Mouse (Mus musculus) midbrain, embryonic 12.5 days (tissue): ENCODE measurements around the gene 4833439L19Rik. TPM values are rescaled to one million over a fixed set of nuclear protein-coding genes. Genes with fewer than 3 reads are reported as not detected.
A peak's percentile ranks its signal among the peaks of the same experiment; 100 is the strongest.

Experiments
- ATAC-seq: fragments of 200-750 bp; cut with Nextera tagmentation; 2 replicates; pipeline ENCODE4 v1.8.0; 2017; ENCODE audit warnings: low read depth, moderate TSS enrichment, moderate library complexity; ENCODE audit not compliant: low FRiP score
- H3K27ac ChIP-seq: fragments of 300-500 bp; sonication (generic); replicated peaks from 2 replicates; pipeline ENCODE4 v1.5.1; 2016; ENCODE audit warnings: mild to moderate bottlenecking
- H3K27me3 ChIP-seq: fragments of 300-500 bp; sonication (generic); 2 replicates; pipeline ENCODE4 v1.6.1; 2016; ENCODE audit warnings: mild to moderate bottlenecking
- H3K36me3 ChIP-seq: fragments of 300-500 bp; sonication (generic); 2 replicates; pipeline ENCODE4 v1.6.1; 2016
- H3K4me1 ChIP-seq: fragments of 300-500 bp; sonication (generic); 2 replicates; pipeline ENCODE4 v1.6.1; 2016
- H3K4me2 ChIP-seq: fragments of 300-500 bp; sonication (generic); replicated peaks from 2 replicates; pipeline ENCODE4 v1.6.1; 2016; ENCODE audit warnings: mild to moderate bottlenecking, moderate library complexity
- H3K4me3 ChIP-seq: fragments of 300-500 bp; sonication (generic); 2 replicates; pipeline ENCODE4 v1.5.1; 2016; ENCODE audit warnings: mild to moderate bottlenecking
- H3K9ac ChIP-seq: fragments of 300-500 bp; sonication (generic); replicated peaks from 2 replicates; pipeline ENCODE4 v1.6.1; 2016; ENCODE audit warnings: mild to moderate bottlenecking, moderate library complexity
- H3K9me3 ChIP-seq: fragments of 300-500 bp; sonication (generic); 2 replicates; pipeline ENCODE4 v1.6.1; 2016; ENCODE audit warnings: mild to moderate bottlenecking
- WGBS: fragments of 180-500 bp; shearing (Covaris S2); methylation state at CpG from one replicate; pipeline ENCODE4 v1.1.7; 2016; 5-methylcytosine and 5-hydroxymethylcytosine counted together
- polyA plus RNA-seq: library from polyadenylated mRNA; unstranded; fragments of >200 nt; fragmentation: Nextera tagmentation; extraction: Ambion mirVana; gene quantifications from 2 replicates; pipeline ENCODE4 v1.2.1, GENCODE M21; 2016

The 4833439L19Rik gene
- polyA plus RNA-seq, 1 experiment from 2014 or later = 257 TPM

DNA sequence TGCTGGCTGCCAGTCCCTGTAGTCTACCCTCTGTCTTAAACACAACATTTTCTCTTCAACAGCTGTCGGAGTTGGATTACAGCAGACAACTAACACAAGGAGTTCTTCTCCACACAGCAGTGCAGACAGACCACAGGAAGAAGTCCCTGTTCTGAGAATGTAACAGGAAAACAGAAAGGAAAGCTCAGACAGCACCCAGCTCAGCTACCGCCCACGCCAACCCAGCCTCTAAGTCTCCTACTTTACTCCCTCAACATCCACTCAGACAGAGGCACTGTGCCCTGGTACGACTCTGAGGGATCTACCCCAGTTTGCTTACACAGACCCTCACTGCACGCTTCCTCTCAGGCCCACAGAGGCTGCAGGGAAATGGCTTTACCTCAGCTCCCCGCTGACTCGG, 4.6 kb downstream of the 4833439L19Rik start:
- ATAC-seq = no peak
- peaks cover 11% of the 10 kb centered on the region for H3K4me1 ChIP-seq
- H3K36me3 ChIP-seq = peaks cover 77% of the 10 kb centered on the region
- WGBS = 95% methylated on average over 7 of the region's 7 CpGs
- H3K27me3 ChIP-seq = no peaks in the 10 kb centered on the region
- no peak overlapping the region for H3K4me3 ChIP-seq
- no peak overlapping the region for H3K4me2 ChIP-seq
- H3K9me3 ChIP-seq = no peaks in the 10 kb centered on the region
- no peak overlapping the region for H3K27ac ChIP-seq
- no peak overlapping the region for H3K9ac ChIP-seq

- Histone ChIP-seq H3K9ac (no peak overlapping the region), H3K36me3 (peaks cover 84% of the 10 kb centered on the region), H3K9me3 (no peaks in the 10 kb centered on the region), H3K27ac (no peak overlapping the region), H3K27me3 (no peaks in the 10 kb centered on the region), H3K4me1 (peaks cover 11% of the 10 kb centered on the region), H3K4me2 (no peak overlapping the region), H3K4me3 (no peak overlapping the region)
- WGBS = 81% methylated on average over 2 of the region's 2 CpGs
- ATAC-seq = no peak
These were observed 5.6 kb downstream of the 4833439L19Rik start for GRCm38 (mm10) chr13:54559656-54560055.

- ATAC-seq = no peak
- H3K4me1 ChIP-seq = no peaks in the 10 kb centered on the region
- WGBS = 89% methylated on average over 1 of the region's 1 CpGs
- H3K36me3 ChIP-seq = peaks cover 94% of the 10 kb centered on the region
- H3K9ac ChIP-seq = no peak overlapping the region
- H3K9me3 ChIP-seq = no peaks in the 10 kb centered on the region
- no peak overlapping the region for H3K27ac ChIP-seq
- no peak overlapping the region for H3K4me2 ChIP-seq
- H3K4me3 ChIP-seq = no peak overlapping the region
- no peaks in the 10 kb centered on the region for H3K27me3 ChIP-seq
These were observed 7.6 kb downstream of the 4833439L19Rik start for GRCm38 (mm10) chr13:54557652-54558051.

DNA sequence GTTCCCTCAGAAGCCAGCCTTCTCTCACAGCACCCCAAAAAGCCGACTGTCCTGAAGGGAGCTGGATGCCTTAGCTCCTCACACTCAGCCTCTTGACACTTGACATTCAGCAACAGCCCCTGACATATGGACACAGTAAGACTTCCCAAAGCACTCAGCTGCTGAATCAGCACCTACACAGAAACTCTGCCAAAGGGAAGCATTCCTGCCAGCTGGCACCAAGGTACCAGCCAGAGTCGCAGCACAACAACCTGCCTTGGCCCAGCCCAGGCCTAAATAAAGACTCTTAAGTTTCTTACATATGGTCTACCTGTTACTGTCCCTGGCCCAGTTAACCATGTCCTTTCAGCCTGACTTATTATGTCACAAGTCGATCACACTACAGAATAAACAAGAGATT, 8.4 kb downstream of the 4833439L19Rik start:
- no peaks in the 10 kb centered on the region for H3K27me3 ChIP-seq
- no peaks in the 10 kb centered on the region for H3K9me3 ChIP-seq
- H3K9ac ChIP-seq = no peak overlapping the region
- 94% methylated on average over 3 of the region's 3 CpGs for WGBS
- ATAC-seq = no peak
- no peak overlapping the region for H3K27ac ChIP-seq
- no peak overlapping the region for H3K4me2 ChIP-seq
- peaks cover 94% of the 10 kb centered on the region for H3K36me3 ChIP-seq
- no peaks in the 10 kb centered on the region for H3K4me1 ChIP-seq
- H3K4me3 ChIP-seq = no peak overlapping the region

DNA sequence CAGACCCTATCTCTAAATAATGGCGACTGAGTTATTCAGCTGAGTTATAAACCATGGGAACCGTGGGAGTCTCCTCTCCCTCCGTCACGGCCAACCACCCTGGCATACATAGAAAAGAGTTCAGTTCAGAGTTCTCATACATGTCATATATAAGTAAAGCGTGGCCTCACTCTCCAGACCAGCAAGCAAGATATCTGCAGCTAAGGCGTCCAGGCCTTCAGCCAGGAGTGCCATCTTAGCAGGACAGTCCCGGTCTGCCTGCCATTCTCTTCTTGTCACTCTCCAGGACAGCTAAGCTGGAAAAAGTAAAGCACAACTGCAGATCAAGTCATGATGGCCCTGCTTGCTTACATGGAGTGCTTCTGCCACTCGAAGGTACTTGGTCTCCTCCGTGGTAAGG, 9.1 kb downstream of the 4833439L19Rik start:
- no peak overlapping the region for H3K9ac ChIP-seq
- no peak overlapping the region for H3K4me3 ChIP-seq
- H3K36me3 ChIP-seq = peaks cover 94% of the 10 kb centered on the region
- no peak overlapping the region for H3K27ac ChIP-seq
- no peak overlapping the region for H3K4me2 ChIP-seq
- no peaks in the 10 kb centered on the region for H3K27me3 ChIP-seq
- no peaks in the 10 kb centered on the region for H3K9me3 ChIP-seq
- H3K4me1 ChIP-seq = no peaks in the 10 kb centered on the region
- no peak for ATAC-seq
- whole genome bisulfite sequencing = 97% methylated on average over 9 of the region's 9 CpGs

DNA sequence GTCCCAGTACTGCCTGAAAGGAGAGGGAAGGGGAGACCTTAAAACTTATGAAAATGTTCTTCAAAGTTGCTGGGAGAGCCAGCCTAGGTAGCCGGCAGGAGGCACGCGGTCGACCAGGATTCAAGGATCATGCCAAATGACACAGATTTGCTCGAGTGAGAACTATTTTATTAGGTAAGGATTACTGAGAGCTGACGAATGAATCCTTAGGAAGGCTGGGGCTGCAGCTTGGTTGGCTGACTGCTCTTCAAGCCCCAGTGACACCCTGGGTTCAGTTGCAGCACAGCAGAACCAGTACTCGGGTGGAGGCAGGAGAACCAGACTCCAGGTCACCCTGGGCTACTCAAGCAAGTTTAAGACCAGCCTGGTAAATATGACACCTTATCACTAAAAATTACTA, 17.2 kb downstream of the 4833439L19Rik start:
- H3K4me2 ChIP-seq = no peak overlapping the region
- no peak for ATAC-seq
- peaks cover 72% of the 10 kb centered on the region for H3K36me3 ChIP-seq
- H3K9me3 ChIP-seq = no peaks in the 10 kb centered on the region
- no peak overlapping the region for H3K9ac ChIP-seq
- no peaks in the 10 kb centered on the region for H3K27me3 ChIP-seq
- H3K27ac ChIP-seq = no peak overlapping the region
- no peaks in the 10 kb centered on the region for H3K4me1 ChIP-seq
- WGBS = 83% methylated on average over 7 of the region's 7 CpGs
- no peak overlapping the region for H3K4me3 ChIP-seq

DNA sequence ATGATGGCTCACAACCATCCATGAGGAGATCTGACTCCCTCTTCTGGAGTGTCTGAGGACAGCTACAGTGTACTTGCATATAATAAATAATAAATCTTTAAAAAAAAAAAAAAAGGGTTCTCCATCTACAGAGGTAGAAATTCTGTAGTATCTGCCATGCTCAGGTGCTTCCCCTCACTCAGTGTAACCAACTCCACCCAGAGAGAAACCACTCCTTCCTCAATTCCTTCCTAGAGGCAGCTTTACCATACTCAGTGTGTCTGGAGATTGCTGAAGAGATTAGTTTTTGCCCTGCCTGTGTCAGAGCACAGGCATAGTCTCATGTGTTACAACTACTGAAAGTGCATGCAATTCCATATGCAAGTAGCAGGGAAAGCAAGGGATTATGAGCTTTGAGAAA, 33.1 kb downstream of the 4833439L19Rik start:
- Histone ChIP-seq H3K9ac (no peak overlapping the region), H3K27ac (no peak overlapping the region), H3K4me3 (no peak overlapping the region), H3K9me3 (no peaks in the 10 kb centered on the region), H3K4me1 (no peaks in the 10 kb centered on the region), H3K36me3 (peaks cover 53% of the 10 kb centered on the region), H3K4me2 (no peak overlapping the region), H3K27me3 (no peaks in the 10 kb centered on the region)
- no peak for ATAC-seq

- no peak for ATAC-seq
- no peak overlapping the region for H3K27ac ChIP-seq
- no peak overlapping the region for H3K4me3 ChIP-seq
- H3K27me3 ChIP-seq = no peaks in the 10 kb centered on the region
- no peaks in the 10 kb centered on the region for H3K4me1 ChIP-seq
- H3K9ac ChIP-seq = no peak overlapping the region
- H3K36me3 ChIP-seq = peaks cover 72% of the 10 kb centered on the region
- WGBS = 95% methylated on average over 6 of the region's 6 CpGs
- H3K9me3 ChIP-seq = no peaks in the 10 kb centered on the region
- H3K4me2 ChIP-seq = no peak overlapping the region
These were observed 38.1 kb downstream of the 4833439L19Rik start for GRCm38 (mm10) chr13:54527140-54527539.

- Histone ChIP-seq H3K4me2 (no peak overlapping the region), H3K27me3 (no peaks in the 10 kb centered on the region), H3K4me3 (no peak overlapping the region), H3K27ac (no peak overlapping the region), H3K9me3 (no peaks in the 10 kb centered on the region), H3K4me1 (no peaks in the 10 kb centered on the region), H3K36me3 (peaks cover 26% of the 10 kb centered on the region), H3K9ac (no peak overlapping the region)
- no peak for ATAC-seq
These were observed 44.1 kb downstream of the 4833439L19Rik start for GRCm38 (mm10) chr13:54521181-54521580.

GRCm38 (mm10) chr13:54520221-54520620, 45.0 kb downstream of the 4833439L19Rik start:
- no peak for ATAC-seq
- peaks cover 23% of the 10 kb centered on the region for H3K36me3 ChIP-seq
- no peak overlapping the region for H3K27ac ChIP-seq
- no peaks in the 10 kb centered on the region for H3K27me3 ChIP-seq
- no peak overlapping the region for H3K9ac ChIP-seq
- no peak overlapping the region for H3K4me3 ChIP-seq
- no peaks in the 10 kb centered on the region for H3K4me1 ChIP-seq
- 91% methylated on average over 4 of the region's 4 CpGs for WGBS
- H3K4me2 ChIP-seq = no peak overlapping the region
- peaks cover 6% of the 10 kb centered on the region; the same call in 1 of the 2 replicates for H3K9me3 ChIP-seq

DNA sequence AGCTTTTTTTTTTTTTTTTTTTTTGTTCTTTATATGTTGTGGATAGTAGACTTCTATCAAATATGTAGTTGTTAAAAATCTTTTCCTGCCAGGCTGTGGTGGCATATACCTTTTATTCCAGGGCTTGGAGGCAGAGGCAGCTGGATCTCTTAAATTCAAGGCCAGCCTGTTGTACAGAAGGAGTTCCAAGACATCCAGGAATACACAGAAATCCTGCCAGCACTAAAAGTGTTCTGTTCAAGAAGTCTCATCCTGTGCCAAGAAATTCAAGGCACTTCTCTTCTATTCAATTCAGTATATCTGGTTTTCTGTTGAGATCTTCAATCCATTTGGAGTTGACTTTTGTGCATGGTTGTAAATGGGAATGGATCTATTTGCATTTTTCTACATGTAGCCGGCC, 59.3 kb downstream of the 4833439L19Rik start:
- peaks cover 23% of the 10 kb centered on the region for H3K4me1 ChIP-seq
- no peak for ATAC-seq
- no peaks in the 10 kb centered on the region for H3K36me3 ChIP-seq
- H3K4me3 ChIP-seq = no peak overlapping the region
- 86% methylated on average over 1 of the region's 1 CpGs for WGBS
- no peak overlapping the region for H3K9ac ChIP-seq
- no peaks in the 10 kb centered on the region for H3K9me3 ChIP-seq
- no peak overlapping the region for H3K4me2 ChIP-seq
- no peak overlapping the region for H3K27ac ChIP-seq
- peaks cover 11% of the 10 kb centered on the region; the same call in 1 of the 2 replicates for H3K27me3 ChIP-seq

DNA sequence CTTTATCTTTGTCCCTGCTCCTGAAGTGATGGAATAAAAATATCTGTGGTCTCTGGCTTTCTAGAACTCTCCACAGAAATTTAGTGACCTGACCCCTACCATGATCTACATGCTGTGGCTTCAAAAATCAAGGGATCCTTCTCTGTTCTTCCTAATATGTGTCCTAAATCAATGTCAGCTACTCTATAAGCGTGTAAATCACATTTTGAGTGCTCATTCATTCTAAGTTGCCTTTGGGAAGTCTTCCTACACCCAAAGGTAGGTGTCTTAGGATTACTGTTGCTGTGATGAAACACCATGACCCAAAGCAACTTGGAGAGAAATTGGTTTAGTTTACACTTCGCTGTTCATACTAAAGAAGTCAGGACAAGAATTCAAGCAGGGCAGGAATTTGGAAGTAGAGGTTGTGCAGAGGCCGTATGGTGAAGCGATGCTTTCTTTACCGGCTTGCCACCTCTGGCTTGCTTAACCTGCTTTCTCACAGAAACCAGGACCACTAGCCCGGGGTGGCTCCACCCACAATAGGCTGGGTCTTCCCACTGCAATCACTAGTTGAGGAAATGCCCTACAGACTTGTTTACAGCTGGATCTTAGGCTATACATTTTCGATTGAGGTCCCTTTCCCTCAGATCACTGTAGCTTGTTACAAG, 60.5 kb downstream of the 4833439L19Rik start:
- Histone ChIP-seq H3K27me3 (peaks cover 11% of the 10 kb centered on the region; the same call in 1 of the 2 replicates), H3K4me2 (peak overlapping the region; percentile 90), H3K4me3 (peak overlapping the region; percentile 75), H3K27ac (peak overlapping the region; percentile 82; the same call in 1 of the 2 replicates), H3K9me3 (no peaks in the 10 kb centered on the region), H3K4me1 (peaks cover 23% of the 10 kb centered on the region), H3K9ac (peak overlapping the region; percentile 88), H3K36me3 (no peaks in the 10 kb centered on the region)
- no peak for ATAC-seq
- 53% methylated on average over 7 of the region's 7 CpGs for WGBS
